Mouse (Mus musculus) G1E (cell line): Measurements from ENCODE around the gene Dnajb9. TPM values are rescaled to one million over a fixed set of nuclear protein-coding genes. Genes with fewer than 3 reads are reported as not detected.
"Not testable (repeated sequence)": the region's sequence is repeated elsewhere in the genome, so short reads cannot be mapped to it uniquely, and the experiment has no call there.

ENCODE experiments used
- ATAC-seq: 2 replicates; pipeline ENCODE4 v1.8.0; 2016; ENCODE audit warnings: mild to moderate bottlenecking; ENCODE audit not compliant: insufficient number of reproducible peaks, poor library complexity, low FRiP score, severe bottlenecking; ENCODE audit errors: extremely low read depth
- DNase-seq: peaks from one replicate; pipeline ENCODE4 v3.0.0; 2012; ENCODE audit warnings: low spot score
- H3K27me3 ChIP-seq: 2 replicates; pipeline ENCODE4 v1.6.1; 2012; ENCODE audit warnings: mild to moderate bottlenecking, low read length, inconsistent platforms; ENCODE audit not compliant: insufficient read depth
- H3K36me3 ChIP-seq: replicated peaks from 2 replicates; pipeline ENCODE3; 2012; ENCODE audit warnings: mild to moderate bottlenecking, inconsistent platforms
- H3K4me1 ChIP-seq: 2 replicates; pipeline ENCODE4 v1.6.1; 2012; ENCODE audit warnings: low read depth, low read length, inconsistent platforms, mixed read lengths; ENCODE audit not compliant: insufficient read depth
- H3K4me3 ChIP-seq: 2 replicates; pipeline ENCODE4 v1.5.1; 2012; ENCODE audit warnings: low read depth, mild to moderate bottlenecking, inconsistent platforms, low read length, moderate library complexity, mixed read lengths
- H3K9me3 ChIP-seq: replicated peaks from 2 replicates; pipeline ENCODE4 v1.6.1; 2012; ENCODE audit warnings: inconsistent platforms
- CTCF ChIP-seq: IDR thresholded peaks from 2 replicates; pipeline ENCODE4 v1.5.1; 2012; ENCODE audit warnings: low read depth, low read length, inconsistent platforms, mixed read lengths
- GATA1 ChIP-seq: IDR thresholded peaks from 2 replicates; pipeline ENCODE4 v1.6.1; 2012; ENCODE audit warnings: borderline replicate concordance, low read length, inconsistent platforms, mixed read lengths
- GATA2 ChIP-seq: IDR thresholded peaks from 2 replicates; pipeline ENCODE4 v1.6.1; 2012; ENCODE audit warnings: low read depth, low read length, inconsistent platforms, borderline replicate concordance
- POLR2AphosphoS5 ChIP-seq: IDR thresholded peaks from 2 replicates; pipeline ENCODE4 v1.6.1; 2012; ENCODE audit warnings: low read depth, low read length, inconsistent platforms; ENCODE audit not compliant: insufficient replicate concordance
- TAL1 ChIP-seq: conservative IDR thresholded peaks from 2 replicates; pipeline ENCODE4 v1.6.1; 2012; ENCODE audit warnings: low read depth, low read length, inconsistent platforms, mixed read lengths
- polyA plus RNA-seq: library from polyadenylated mRNA; stranded (reverse); fragments of >175 nt; gene quantifications from 2 replicates; pipeline ENCODE4 v1.2.3, GENCODE M21; 2012
- total RNA-seq, 2 experiments: library from RNA; stranded (forward) in 1 of 2; stranded (reverse) in 1 of 2; fragments of 200-1000 nt in 1 of 2; fragments of >200 nt in 1 of 2; fragmentation: Nextera tagmentation in 1 of 2; gene quantifications; 2 replicates each; pipeline ENCODE4 v1.2.3; 2014 to 2017

Gene Dnajb9
- total and polyA plus RNA-seq, 3 experiments: 4.9 to 72.0 (median 30.5) TPM

GRCm38 (mm10) chr12:44223044-44223443 lies 12.9 kb upstream of the Dnajb9 start:
- DNase-seq (no peak), ATAC-seq (no peak)
- H3K36me3 ChIP-seq: no peaks in the 10 kb centered on the region
- no peak overlapping the region for H3K4me3 ChIP-seq
- H3K27me3 ChIP-seq: no peaks in the 10 kb centered on the region
- peaks cover 7% of the 10 kb centered on the region for H3K9me3 ChIP-seq
- TF ChIP-seq GATA1 (no peak), CTCF (no peak), GATA2 (no peak), TAL1 (no peak), POLR2AphosphoS5 (no peak)
- H3K4me1 ChIP-seq: no peaks in the 10 kb centered on the region

GRCm38 (mm10) chr12:44221651-44222356 lies 11.7 kb upstream of the Dnajb9 start:
- Histone ChIP-seq H3K4me3 (no peak overlapping the region), H3K9me3 (peaks cover 7% of the 10 kb centered on the region), H3K36me3 (no peaks in the 10 kb centered on the region), H3K4me1 (no peaks in the 10 kb centered on the region), H3K27me3 (no peaks in the 10 kb centered on the region; the same call in 1 of the 2 replicates)
- ATAC-seq (no peak), DNase-seq (no peak)
- no peak for TF ChIP-seq GATA1
- no peak for TF ChIP-seq TAL1
- TF ChIP-seq POLR2AphosphoS5: no peak
- no peak for TF ChIP-seq GATA2
- no peak for TF ChIP-seq CTCF

GRCm38 (mm10) chr12:44221070-44221469 lies 10.9 kb upstream of the Dnajb9 start, which contains the start of gene Pnpla8:
Gene Pnpla8, plus strand, starts transcription at chr12:44221370.
- not testable (repeated sequence) for H3K27me3 ChIP-seq, H3K4me3 ChIP-seq, ATAC-seq, H3K9me3 ChIP-seq, DNase-seq, H3K36me3 ChIP-seq, H3K4me1 ChIP-seq

- H3K9me3 ChIP-seq: no peaks in the 10 kb centered on the region
- H3K4me1 ChIP-seq: peaks cover 13% of the 10 kb centered on the region
- H3K36me3 ChIP-seq: no peaks in the 10 kb centered on the region
- peaks cover 2% of the 10 kb centered on the region; the same call in 1 of the 2 replicates for H3K27me3 ChIP-seq
- no peak for ATAC-seq
- no peak for TF ChIP-seq CTCF
- no peak for TF ChIP-seq GATA1
- no peak for TF ChIP-seq GATA2
- TF ChIP-seq TAL1: no peak
- TF ChIP-seq POLR2AphosphoS5: no peak
- no peak for DNase-seq
- H3K4me3 ChIP-seq: no peak overlapping the region
Measured at GRCm38 (mm10) chr12:44211555-44211954, 1.4 kb upstream of the Dnajb9 start.

- TF ChIP-seq POLR2AphosphoS5: no peak
- no peak for TF ChIP-seq TAL1
- TF ChIP-seq GATA2: no peak
- no peak for TF ChIP-seq CTCF
- no peak for TF ChIP-seq GATA1
- H3K4me3 ChIP-seq: peak overlapping the region; percentile 99
- peak; percentile 64 for DNase-seq
- no peaks in the 10 kb centered on the region for H3K9me3 ChIP-seq
- 0 out of 2 replicates have a peak, but pooled peaks have one; percentile 1 for ATAC-seq
- peaks cover 12% of the 10 kb centered on the region for H3K36me3 ChIP-seq
- H3K4me1 ChIP-seq: peaks cover 13% of the 10 kb centered on the region
- no peaks in the 10 kb centered on the region for H3K27me3 ChIP-seq
Measured at GRCm38 (mm10) chr12:44209141-44209823, 844 bp downstream of the Dnajb9 start.

DNA sequence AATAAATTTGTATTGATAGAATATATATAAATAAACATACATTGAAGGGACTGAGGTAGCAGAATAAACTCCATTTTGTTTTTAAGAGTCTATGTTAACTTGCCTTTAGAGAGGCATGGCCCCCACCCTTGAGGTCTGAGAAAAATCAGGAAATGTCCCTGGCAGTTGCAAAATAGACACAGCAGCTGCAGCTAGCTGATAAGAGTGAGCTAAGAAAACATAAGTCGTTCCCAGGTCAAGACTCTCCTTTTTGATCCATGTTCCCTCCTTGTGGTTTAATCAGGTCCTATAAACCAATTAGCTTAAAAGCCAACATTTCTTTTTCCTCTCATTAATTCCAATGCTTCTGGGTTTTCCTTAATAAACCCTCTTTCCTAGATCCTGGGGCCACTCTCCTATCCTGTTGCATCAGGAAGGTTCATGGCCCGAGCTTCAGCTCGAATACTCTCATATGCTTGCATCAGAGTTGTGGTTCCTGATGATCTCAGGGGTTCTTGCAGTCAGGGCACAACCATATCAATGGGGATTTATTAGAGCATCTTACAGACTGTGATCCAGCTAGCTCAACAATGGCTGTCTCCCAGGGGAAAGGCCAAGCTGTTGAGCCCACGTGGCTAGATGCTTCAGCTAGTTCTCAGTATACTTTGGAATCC lies 12.1 kb downstream of the Dnajb9 start:
- H3K9me3 ChIP-seq: no peaks in the 10 kb centered on the region
- DNase-seq (peak; percentile 9), ATAC-seq (peak; percentile 82)
- peak; percentile 91 for TF ChIP-seq TAL1
- no peak for TF ChIP-seq POLR2AphosphoS5
- H3K4me3 ChIP-seq: no peak overlapping the region
- H3K36me3 ChIP-seq: peaks cover 11% of the 10 kb centered on the region
- no peaks in the 10 kb centered on the region for H3K27me3 ChIP-seq
- peaks cover 28% of the 10 kb centered on the region for H3K4me1 ChIP-seq
